Mouse (Mus musculus) A20 (cell line): Measurements from ENCODE around the gene Nup93.

ENCODE experiments used
- DNase-seq: peaks from one replicate; pipeline ENCODE4 v3.0.0-alpha.2; 2011; ENCODE audit warnings: low read depth, low spot score

Gene Nup93

GRCm38 (mm10) chr8:94186542-94186941, 27.8 kb upstream of the Nup93 start:
- DNase-seq, result peak; percentile 94

GRCm38 (mm10) chr8:94187290-94188002, 26.9 kb upstream of the Nup93 start:
- peak; percentile 69 for DNase-seq

GRCm38 (mm10) chr8:94189275-94190031, 24.9 kb upstream of the Nup93 start:
- DNase-seq, result no peak

GRCm38 (mm10) chr8:94191101-94191691, 23.2 kb upstream of the Nup93 start:
- DNase-seq, result peak; percentile 94

GRCm38 (mm10) chr8:94192926-94193325, 21.4 kb upstream of the Nup93 start:
- DNase-seq, result no peak

- no peak for DNase-seq
These were observed 19.7 kb upstream of the Nup93 start for GRCm38 (mm10) chr8:94194591-94195223.

GRCm38 (mm10) chr8:94199202-94199869, 15.0 kb upstream of the Nup93 start:
- peak; percentile 75 for DNase-seq

- no peak for DNase-seq
These were observed 10.3 kb upstream of the Nup93 start for GRCm38 (mm10) chr8:94204043-94204442.

- DNase-seq, result peak; percentile 71
These were observed 8.6 kb upstream of the Nup93 start for GRCm38 (mm10) chr8:94205736-94206135.

- no peak for DNase-seq
These were observed 8.1 kb upstream of the Nup93 start for GRCm38 (mm10) chr8:94206256-94206655.

- DNase-seq, result no peak
These were observed 6.9 kb upstream of the Nup93 start for GRCm38 (mm10) chr8:94207491-94207890.

- no peak for DNase-seq
These were observed 4.7 kb upstream of the Nup93 start for GRCm38 (mm10) chr8:94209639-94210038.

- no peak for DNase-seq
These were observed 4.1 kb upstream of the Nup93 start for GRCm38 (mm10) chr8:94210225-94210624.

- no peak for DNase-seq
These were observed 545 bp upstream of the Nup93 start for GRCm38 (mm10) chr8:94213819-94214218.

- DNase-seq, result no peak
These were observed 13.1 kb downstream of the Nup93 start for GRCm38 (mm10) chr8:94227381-94227939.

- DNase-seq, result no peak
These were observed 25.9 kb downstream of the Nup93 start for GRCm38 (mm10) chr8:94240240-94240751.

GRCm38 (mm10) chr8:94249836-94250435, 35.6 kb downstream of the Nup93 start:
- no peak for DNase-seq

GRCm38 (mm10) chr8:94258881-94259280, 44.5 kb downstream of the Nup93 start:
- no peak for DNase-seq

- DNase-seq, result no peak
These were observed 48.4 kb downstream of the Nup93 start for GRCm38 (mm10) chr8:94262626-94263297.
